Mouse (Mus musculus) adrenal gland, postnatal 4 days (tissue): ENCODE data around the gene Scyl1. TPM values are rescaled to one million over a fixed set of nuclear protein-coding genes. Genes with fewer than 3 reads are reported as not detected.

Source experiments
- DNase-seq, 2 experiments: peaks; one replicate each; pipeline ENCODE4 v3.0.0; 2021 to 2022; ENCODE audit warnings: low spot score in 2 of 2, mixed read lengths in 2 of 2
- total RNA-seq, 2 experiments: library from RNA; stranded (reverse); gene quantifications; 2 replicates each; pipeline ENCODE4 v1.2.3; 2021

Scyl1 gene
- total RNA-seq, 2 experiments from 2014 or later, result 105 to 110 TPM

GRCm38 (mm10) chr19:5745756-5746710 is 25.2 kb downstream of the Scyl1 start:
- DNase-seq, result no peak

GRCm38 (mm10) chr19:5743576-5743975 is 27.6 kb downstream of the Scyl1 start:
- no peak for DNase-seq

- no peak for DNase-seq
Observed at GRCm38 (mm10) chr19:5742241-5742641, 29.0 kb downstream of the Scyl1 start.

- peak; percentile 64 to 69 for DNase-seq
Observed at GRCm38 (mm10) chr19:5741641-5742240, 29.5 kb downstream of the Scyl1 start.

- DNase-seq, result peak in 1 of 2 experiments; percentile 58
Observed at GRCm38 (mm10) chr19:5740320-5741317, 30.6 kb downstream of the Scyl1 start, which contains the start of gene Ltbp3. TSS of gene Ltbp3 (plus strand) at chr19:5740904.

GRCm38 (mm10) chr19:5739446-5739845 is 31.8 kb downstream of the Scyl1 start:
- no peak for DNase-seq

GRCm38 (mm10) chr19:5734325-5734724 is 36.9 kb downstream of the Scyl1 start:
- no peak for DNase-seq

GRCm38 (mm10) chr19:5731264-5731978 is 39.8 kb downstream of the Scyl1 start:
- peak; percentile 81 to 87 for DNase-seq

GRCm38 (mm10) chr19:5730314-5731186 is 40.7 kb downstream of the Scyl1 start:
- no peak for DNase-seq

- DNase-seq, result peak; percentile 78 to 83
Observed at GRCm38 (mm10) chr19:5729444-5729815, 41.8 kb downstream of the Scyl1 start, which contains the start of gene Fam89b. TSS of gene Fam89b (minus strand) at chr19:5729653.

- DNase-seq, result no peak
Observed at GRCm38 (mm10) chr19:5728631-5729443, 42.4 kb downstream of the Scyl1 start.

- peak; percentile 70 to 81 for DNase-seq
Observed at GRCm38 (mm10) chr19:5727701-5728100, 43.5 kb downstream of the Scyl1 start.

GRCm38 (mm10) chr19:5726961-5727578 is 44.1 kb downstream of the Scyl1 start:
- DNase-seq, result no peak

GRCm38 (mm10) chr19:5725767-5726515 is 45.3 kb downstream of the Scyl1 start, which contains the start of gene Ehbp1l1:
TSS of gene Ehbp1l1 (minus strand) at chr19:5726317.
- DNase-seq, result peak; percentile 60 to 64

- no peak for DNase-seq
Observed at GRCm38 (mm10) chr19:5725029-5725707, 46.1 kb downstream of the Scyl1 start.

- DNase-seq, result no peak
Observed at GRCm38 (mm10) chr19:5724549-5724941, 46.7 kb downstream of the Scyl1 start.
